ENCODE assay signal across 13 mouse cellular contexts in the genomic region with DNA sequence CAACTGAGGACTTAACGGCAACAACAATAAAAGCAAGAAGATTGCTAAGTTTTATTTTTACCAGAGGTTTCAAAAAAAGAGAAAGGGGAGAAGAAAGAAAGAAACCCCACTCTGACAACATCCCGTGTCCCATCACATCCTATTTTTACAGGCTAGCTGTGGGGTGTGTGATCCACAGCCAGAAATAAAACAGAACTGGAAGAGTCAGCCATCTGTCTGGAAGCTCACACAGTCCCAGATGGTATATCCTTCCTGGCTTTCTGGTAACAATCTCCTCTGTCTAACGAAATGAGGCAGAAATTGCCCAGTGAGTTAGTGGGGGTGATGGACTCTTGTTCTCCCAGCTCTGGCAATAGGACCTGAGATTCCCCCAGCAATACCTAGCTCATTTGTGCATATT.
DNase-seq lines count a peak whose midpoint lies in the region; ATAC-seq and TF ChIP-seq lines count a peak whose summit lies in the region.
"Had no signal": no experiment of that assay in that cellular context is flagged by ENCODE, and none has a peak within 500 bp of the region (broad histone marks: within the 10 kb centered on the region; RNA-seq: fewer than 3 reads in every experiment).

No protein-coding gene starts in this region.

- no peak; the same call in 1 of the 2 replicates for ATAC-seq in forebrain, embryonic 14.5 days
- ATAC-seq in forebrain, embryonic 11.5 days (replicated peaks; ENCODE audit: low FRiP score), result no peak
- no peak for ATAC-seq in lung, postnatal 0 days

- no peak for TF ChIP-seq EP300 in heart, adult 2 months (IDR thresholded peaks at IDR 0.05; ENCODE audit: insufficient read depth, low read depth, low read length)
- TF ChIP-seq EP300 in lung, postnatal 0 days (IDR thresholded peaks at IDR 0.05), result no peak

- no peak overlapping the region for H3K4me3 ChIP-seq in forebrain, embryonic 14.5 days (ENCODE audit: low read depth, low read length)
- H3K4me3 ChIP-seq in forebrain, embryonic 11.5 days (ENCODE audit: low read depth, low read length), result no peak overlapping the region
- no peak overlapping the region for H3K4me3 ChIP-seq in cortical plate, adult 2 months (ENCODE audit: insufficient read depth, low read length)
- no peak overlapping the region for H3K4me3 ChIP-seq in heart, adult 2 months
- H3K4me3 ChIP-seq in lung, postnatal 0 days (ENCODE audit: low read depth, low read length), result no peak overlapping the region
- H3K4me3 ChIP-seq: heart, embryonic 13.5 days; liver, embryonic 13.5 days; neural tube, embryonic 13.5 days had no signal

- H3K27me3 ChIP-seq in forebrain, embryonic 14.5 days (replicated peaks; ENCODE audit: control insufficient read depth, insufficient read depth, low read length), result no peaks in the 10 kb centered on the region
- no peaks in the 10 kb centered on the region for H3K27me3 ChIP-seq in forebrain, embryonic 11.5 days (ENCODE audit: control insufficient read depth, insufficient read depth, low read length)
- H3K27me3 ChIP-seq in heart, adult 2 months (ENCODE audit: control insufficient read depth, insufficient read depth, low read length), result no peaks in the 10 kb centered on the region
- no peaks in the 10 kb centered on the region for H3K27me3 ChIP-seq in lung, postnatal 0 days (replicated peaks; ENCODE audit: insufficient read depth, low read length)
- H3K27me3 ChIP-seq: heart, embryonic 13.5 days; liver, embryonic 13.5 days; neural tube, embryonic 13.5 days had no signal

- no peaks in the 10 kb centered on the region for H3K9me3 ChIP-seq in forebrain, embryonic 14.5 days (replicated peaks; ENCODE audit: control insufficient read depth, low read length)
- H3K9me3 ChIP-seq in forebrain, embryonic 11.5 days (ENCODE audit: control insufficient read depth, low read length), result no peaks in the 10 kb centered on the region
- H3K9me3 ChIP-seq in lung, postnatal 0 days (ENCODE audit: low read length), result no peaks in the 10 kb centered on the region
- H3K9me3 ChIP-seq: heart, embryonic 13.5 days; liver, embryonic 13.5 days; neural tube, embryonic 13.5 days had no signal

- intact Hi-C loops in heart, adult 2 months (cut with DNase I), result no loop called here

- 60% methylated on average over 3 of the region's 3 CpGs for WGBS in forebrain, embryonic 14.5 days
- WGBS in forebrain, embryonic 11.5 days, result 83% methylated on average over 3 of the region's 3 CpGs
- 46% methylated on average over 3 of the region's 3 CpGs for WGBS in heart, adult 2 months
- WGBS in lung, postnatal 0 days, result 70% methylated on average over 3 of the region's 3 CpGs

- H3K79me2 ChIP-seq in heart, adult 2 months (replicated peaks; ENCODE audit: control insufficient read depth, insufficient read depth, low read length), result no peaks in the 10 kb centered on the region

- no peaks in the 10 kb centered on the region for H3K4me1 ChIP-seq in forebrain, embryonic 14.5 days (ENCODE audit: control insufficient read depth, insufficient read depth, low read length)
- no peaks in the 10 kb centered on the region for H3K4me1 ChIP-seq in forebrain, embryonic 11.5 days (replicated peaks; ENCODE audit: control insufficient read depth, insufficient read depth, low read length)
- H3K4me1 ChIP-seq in cortical plate, adult 2 months (ENCODE audit: control insufficient read depth, insufficient read depth, low read length), result peaks cover 4% of the 10 kb centered on the region
- no peaks in the 10 kb centered on the region for H3K4me1 ChIP-seq in heart, adult 2 months (ENCODE audit: control insufficient read depth, insufficient read depth, low read length)
- no peaks in the 10 kb centered on the region for H3K4me1 ChIP-seq in lung, postnatal 0 days (ENCODE audit: insufficient read depth, low read depth, low read length)
- H3K4me1 ChIP-seq: liver, embryonic 13.5 days; neural tube, embryonic 13.5 days had no signal

- peak; percentile 60 for DNase-seq in forebrain, embryonic 14.5 days (ENCODE audit: low spot score)
- no peak for DNase-seq in forebrain, embryonic 11.5 days (ENCODE audit: low spot score)
- peak; percentile 84 for DNase-seq in layer of hippocampus, adult 9-11 months
- DNase-seq in right cerebral cortex, postnatal 14 days, result peak; percentile 10
- DNase-seq in thymus, postnatal 36 days, result no peak
- no peak for DNase-seq in heart, adult 2 months
- no peak for DNase-seq in lung, postnatal 0 days (ENCODE audit: low spot score)
- DNase-seq: liver, embryonic 13.5 days had no signal

- H3K36me3 ChIP-seq in forebrain, embryonic 14.5 days (ENCODE audit: control insufficient read depth, insufficient read depth, low read length), result no peaks in the 10 kb centered on the region
- no peaks in the 10 kb centered on the region for H3K36me3 ChIP-seq in forebrain, embryonic 11.5 days (ENCODE audit: control insufficient read depth, insufficient read depth, low read length)
- H3K36me3 ChIP-seq in heart, adult 2 months (ENCODE audit: control insufficient read depth, insufficient read depth, low read length), result no peaks in the 10 kb centered on the region
- H3K36me3 ChIP-seq in lung, postnatal 0 days (ENCODE audit: insufficient read depth, low read length), result no peaks in the 10 kb centered on the region
- H3K36me3 ChIP-seq: heart, embryonic 13.5 days; liver, embryonic 13.5 days; neural tube, embryonic 13.5 days had no signal

- TF ChIP-seq CTCF in cortical plate, adult 2 months (IDR thresholded peaks at IDR 0.05; ENCODE audit: extremely low read depth, insufficient read depth, low read length), result no peak
- no peak for TF ChIP-seq CTCF in heart, adult 2 months (IDR thresholded peaks at IDR 0.05)
- no peak for TF ChIP-seq CTCF in lung, postnatal 0 days (IDR thresholded peaks at IDR 0.05)

- no peak overlapping the region for H3K4me2 ChIP-seq in forebrain, embryonic 14.5 days (ENCODE audit: low read length)
- no peak overlapping the region for H3K4me2 ChIP-seq in forebrain, embryonic 11.5 days (ENCODE audit: low read depth, low read length, severe bottlenecking)
- no peak overlapping the region for H3K4me2 ChIP-seq in lung, postnatal 0 days (replicated peaks; ENCODE audit: low read depth, low read length)
- H3K4me2 ChIP-seq: heart, embryonic 13.5 days; hindbrain, embryonic 14.5 days; liver, embryonic 13.5 days; neural tube, embryonic 13.5 days had no signal

- H3K27ac ChIP-seq in forebrain, embryonic 14.5 days (ENCODE audit: low read depth, low read length), result no peak overlapping the region
- no peak overlapping the region for H3K27ac ChIP-seq in forebrain, embryonic 11.5 days (ENCODE audit: low read depth, low read length)
- H3K27ac ChIP-seq in cortical plate, adult 2 months (ENCODE audit: insufficient read depth, low read length), result peak overlapping the region; percentile 45
- H3K27ac ChIP-seq in heart, adult 2 months, result no peak overlapping the region
- H3K27ac ChIP-seq in lung, postnatal 0 days (ENCODE audit: low read length), result no peak overlapping the region
- H3K27ac ChIP-seq: heart, embryonic 13.5 days; hindbrain, embryonic 14.5 days; kidney, postnatal 0 days; liver, embryonic 13.5 days; neural tube, embryonic 13.5 days had no signal

- no peak overlapping the region for H3K9ac ChIP-seq in forebrain, embryonic 14.5 days (ENCODE audit: low read length)
- H3K9ac ChIP-seq in forebrain, embryonic 11.5 days (ENCODE audit: low read length), result no peak overlapping the region
- H3K9ac ChIP-seq in heart, adult 2 months (ENCODE audit: low read depth, low read length), result no peak overlapping the region
- H3K9ac ChIP-seq in lung, postnatal 0 days (replicated peaks; ENCODE audit: low read depth), result no peak overlapping the region
- H3K9ac ChIP-seq: heart, embryonic 13.5 days; hindbrain, embryonic 14.5 days; liver, embryonic 13.5 days; neural tube, embryonic 13.5 days had no signal

- TF ChIP-seq POLR2A in cortical plate, adult 2 months (IDR thresholded peaks at IDR 0.05; ENCODE audit: extremely low read depth, insufficient read depth, low read length), result no peak
- no peak for TF ChIP-seq POLR2A in heart, adult 2 months (IDR thresholded peaks at IDR 0.05; ENCODE audit: insufficient read depth, low read depth, low read length)

Comparison
In these comparisons a context has a peak if more than half of its experiments do, and no peak if none do; other contexts are left out.
1. DNase-seq: peak in forebrain, embryonic 14.5 days (single experiment), layer of hippocampus, adult 9-11 months (single experiment) and right cerebral cortex, postnatal 14 days (single experiment); none in forebrain, embryonic 11.5 days (single experiment), thymus, postnatal 36 days (0 of 2), heart, adult 2 months (0 of 2) and lung, postnatal 0 days (single experiment).